Mouse (Mus musculus) thymus, postnatal 0 days (tissue): Measurements from ENCODE around the gene Vamp8. TPM values are rescaled to one million over a fixed set of nuclear protein-coding genes. Genes with fewer than 3 reads are reported as not detected.
A peak's percentile ranks its signal among the peaks of the same experiment; 100 is the strongest.

Experiments used
- DNase-seq: peaks from one replicate; pipeline ENCODE4 v3.0.0-alpha.2; 2015; ENCODE audit warnings: low spot score
- polyA plus RNA-seq: library from polyadenylated mRNA; unstranded; fragments of >200 nt; fragmentation: Nextera tagmentation; extraction: Ambion mirVana; gene quantifications from 2 replicates; pipeline ENCODE4 v1.2.1, GENCODE M21; 2015

Gene Vamp8
- polyA plus RNA-seq, 1 experiment from 2014 or later = 160 TPM

DNA sequence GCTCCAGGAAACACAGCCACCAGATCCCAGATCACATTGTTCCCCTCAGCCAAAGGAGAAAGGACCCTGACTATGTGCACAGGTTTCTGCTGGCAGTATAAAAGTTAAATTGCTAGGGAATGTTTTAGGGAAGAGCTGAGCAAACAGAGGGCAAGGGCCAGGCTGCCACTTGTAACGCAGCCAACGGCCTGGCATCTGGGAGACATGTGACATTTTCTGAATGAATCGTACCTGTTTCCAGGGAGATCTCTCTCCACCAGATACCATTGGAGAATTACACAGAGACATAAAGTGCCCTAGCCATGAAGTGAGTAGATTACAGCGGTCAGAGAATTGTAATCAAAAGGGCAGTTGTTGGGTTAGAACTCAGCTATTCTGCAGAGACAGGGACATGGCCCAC lies 17.3 kb downstream of the Vamp8 start:
- DNase-seq = no peak

DNA sequence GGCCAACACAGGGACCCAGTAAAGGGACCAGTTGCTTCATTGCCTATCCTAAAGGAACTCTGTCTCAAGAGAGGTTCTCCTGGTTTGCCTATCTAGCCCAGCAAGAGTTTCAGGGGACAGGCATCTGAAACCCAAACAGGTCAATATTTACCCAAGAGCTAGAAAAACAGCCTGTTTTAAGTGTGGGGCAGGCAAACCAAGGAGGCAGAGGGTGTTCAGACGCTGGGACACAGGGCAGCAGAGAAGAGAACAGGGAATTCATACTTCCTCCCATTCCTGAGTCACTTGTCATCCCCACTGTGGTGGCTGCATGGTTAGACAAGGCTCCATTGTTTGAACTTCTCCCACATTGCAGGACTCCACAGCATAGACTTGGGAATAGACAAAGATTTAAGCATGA lies 18.9 kb downstream of the Vamp8 start:
- DNase-seq = no peak

- DNase-seq = no peak
These were observed 19.4 kb downstream of the Vamp8 start for GRCm38 (mm10) chr6:72371147-72371546.

- DNase-seq = no peak
These were observed 20.4 kb downstream of the Vamp8 start for GRCm38 (mm10) chr6:72370091-72370490.

- no peak for DNase-seq
These were observed 20.9 kb downstream of the Vamp8 start for GRCm38 (mm10) chr6:72369557-72369956.

- no peak for DNase-seq
These were observed 23.0 kb downstream of the Vamp8 start for GRCm38 (mm10) chr6:72367460-72367974.

DNA sequence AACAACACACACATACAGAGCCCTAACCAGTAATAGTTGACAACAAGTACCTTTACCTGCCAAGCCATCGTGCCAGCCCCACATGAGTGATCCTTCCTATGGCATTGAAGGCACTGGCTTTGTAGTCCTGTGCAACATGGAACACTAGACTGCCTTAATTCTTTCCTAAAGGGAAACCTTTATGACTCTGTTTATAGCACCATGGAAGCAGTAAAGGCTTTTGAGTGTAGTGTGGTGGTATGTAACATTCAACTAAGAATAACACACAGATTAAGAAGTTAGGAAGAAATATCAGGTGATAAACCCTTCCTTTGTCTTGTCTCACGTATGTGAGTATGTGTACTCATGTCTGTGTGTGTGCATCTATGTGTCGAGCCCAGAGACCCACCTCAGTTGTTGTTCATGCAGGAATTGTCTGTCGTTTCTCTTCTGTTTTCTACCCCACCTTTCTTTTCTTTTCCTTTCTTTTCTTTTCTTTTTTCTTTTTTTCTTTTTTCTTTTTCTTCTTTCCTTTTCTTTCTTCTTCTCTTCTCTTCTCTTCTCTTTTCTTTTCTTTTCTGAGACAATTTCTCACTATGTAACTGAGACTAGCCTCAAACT lies 23.6 kb downstream of the Vamp8 start, which contains the start of gene Rnf181:
TSS of gene Rnf181 (minus strand) at position 113 of the 600 bp plus-strand sequence.
- DNase-seq = no peak

GRCm38 (mm10) chr6:72366304-72366703 lies 24.2 kb downstream of the Vamp8 start:
- no peak for DNase-seq

DNA sequence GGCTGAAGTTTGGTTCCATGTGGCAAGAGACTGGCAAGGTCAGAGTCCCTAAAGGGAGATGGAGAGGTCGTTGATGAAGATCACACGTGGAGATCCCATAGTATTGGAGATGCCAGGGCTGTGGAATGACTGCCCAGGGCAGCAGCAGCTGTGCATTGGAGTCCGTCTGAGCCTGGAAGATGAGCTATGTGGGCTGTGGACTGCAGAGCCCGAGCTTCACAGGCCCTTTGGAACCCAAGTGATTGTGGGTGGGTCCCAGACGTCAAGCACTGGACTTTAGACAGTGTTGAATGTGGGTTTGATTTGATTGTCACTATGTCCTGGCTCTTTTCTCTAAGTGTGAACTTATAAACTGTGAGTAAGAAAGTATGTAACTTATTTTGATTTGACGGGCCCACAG lies 25.5 kb downstream of the Vamp8 start:
- DNase-seq = no peak

DNA sequence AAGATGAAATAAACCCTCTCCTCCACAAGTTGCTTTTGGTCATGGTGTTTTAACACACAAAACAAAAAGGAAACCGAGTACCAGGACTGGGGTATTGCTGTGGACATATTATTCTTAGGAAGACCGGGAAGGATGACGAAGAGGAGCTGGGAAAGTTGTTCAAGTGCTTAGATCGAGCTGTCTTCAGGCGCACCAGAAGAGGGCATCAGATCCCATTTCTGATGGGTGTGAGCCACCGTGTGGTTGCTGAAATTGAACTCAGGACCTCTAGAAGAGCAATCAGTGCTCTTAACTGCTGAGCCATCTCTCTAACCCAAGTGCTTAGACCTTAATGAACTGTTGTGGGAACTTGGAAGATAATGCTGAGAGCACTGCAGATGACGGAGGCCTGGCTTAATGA lies 26.5 kb downstream of the Vamp8 start:
- no peak for DNase-seq

- peak; percentile 98 for DNase-seq
These were observed 28.1 kb downstream of the Vamp8 start for GRCm38 (mm10) chr6:72362132-72363028.

- no peak for DNase-seq
These were observed 29.4 kb downstream of the Vamp8 start for GRCm38 (mm10) chr6:72361121-72361551.

DNA sequence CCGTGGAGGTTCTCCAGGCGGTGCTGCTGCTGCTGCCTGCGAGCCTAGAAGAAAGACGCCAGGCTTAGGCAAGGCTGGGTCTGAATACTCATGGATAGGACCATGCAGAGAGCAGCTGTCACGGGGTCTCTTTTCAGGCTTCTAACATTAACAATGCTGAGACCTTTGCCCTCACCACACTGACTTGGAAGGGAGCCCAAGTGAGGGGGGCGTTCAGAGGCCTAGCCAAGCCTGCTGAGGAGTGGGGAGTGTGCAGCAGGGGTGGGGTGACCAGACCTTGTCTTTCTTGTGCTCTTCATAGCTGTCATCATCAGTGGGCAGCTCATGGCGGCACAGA lies 29.9 kb downstream of the Vamp8 start:
- no peak for DNase-seq

DNA sequence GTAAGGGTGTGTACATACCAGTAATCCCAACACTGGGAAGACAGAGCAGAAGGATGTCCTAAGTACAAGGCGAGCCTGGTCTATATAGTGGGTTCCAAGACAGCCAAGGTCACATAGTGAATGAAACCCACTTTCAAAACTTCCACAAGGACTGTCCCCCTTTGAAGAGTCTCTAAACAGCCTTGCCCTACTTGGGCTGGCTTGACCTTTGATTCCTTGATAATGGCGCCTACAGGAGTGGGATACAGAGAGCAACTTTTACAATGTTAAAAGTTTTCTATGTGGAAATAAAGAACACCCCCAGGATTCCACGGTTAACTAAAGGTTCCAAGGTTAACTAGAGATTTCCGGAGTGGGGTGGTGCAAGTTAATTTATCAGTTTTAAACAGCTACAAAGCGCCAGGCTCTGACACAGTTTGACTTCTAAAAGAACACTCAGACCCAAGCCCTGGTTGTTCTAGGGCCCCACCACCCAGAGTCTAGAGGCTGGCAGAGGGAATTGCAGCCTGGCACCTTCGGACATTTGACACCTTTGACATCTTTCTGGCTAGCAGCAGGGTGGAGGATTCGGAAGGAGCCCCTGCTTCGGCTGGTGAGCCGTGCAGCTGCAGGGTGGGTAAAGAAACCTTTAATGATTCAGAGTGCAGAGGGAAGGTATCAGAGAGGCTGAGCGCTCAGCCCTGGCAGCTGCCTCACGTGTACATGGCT lies 30.5 kb downstream of the Vamp8 start:
- DNase-seq = no peak

GRCm38 (mm10) chr6:72359343-72359742 lies 31.2 kb downstream of the Vamp8 start:
- no peak for DNase-seq

GRCm38 (mm10) chr6:72358086-72358764 lies 32.3 kb downstream of the Vamp8 start:
- DNase-seq = no peak

- DNase-seq = no peak
These were observed 33.1 kb downstream of the Vamp8 start for GRCm38 (mm10) chr6:72357164-72358079.

DNA sequence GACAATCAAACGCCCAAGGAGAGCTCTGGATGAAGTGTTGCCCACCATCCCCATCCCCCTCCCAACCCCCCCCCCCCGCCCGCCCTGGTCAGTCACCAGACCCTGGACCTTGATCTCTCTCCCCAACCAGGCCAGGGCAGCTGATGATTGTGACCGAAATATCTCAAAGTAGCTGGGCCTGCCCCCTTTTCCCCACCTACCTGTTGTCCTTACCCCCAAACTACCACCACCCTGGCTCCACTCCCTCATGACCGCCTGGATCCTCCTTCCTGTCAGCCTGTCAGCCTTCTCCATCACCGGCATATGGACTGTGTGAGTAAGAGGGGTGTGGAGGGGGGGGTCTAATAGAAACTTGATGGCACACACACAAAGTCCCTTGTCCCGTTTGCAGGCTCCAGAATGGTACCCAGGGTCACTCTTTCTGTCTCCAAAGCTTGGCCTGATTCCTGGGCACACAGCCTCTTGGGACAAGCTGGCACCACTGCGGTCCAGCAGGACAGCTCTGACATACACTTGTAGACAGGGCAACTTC lies 34.4 kb downstream of the Vamp8 start:
- no peak for DNase-seq

- peak; percentile 46 for DNase-seq
These were observed 35.2 kb downstream of the Vamp8 start, which contains the start of gene Tmem150a for GRCm38 (mm10) chr6:72355066-72355911. Gene Tmem150a (plus strand): TSS chr6:72355447.
